Mouse (Mus musculus) E14TG2a.4 (cell line): ENCODE measurements around the gene Ccdc50.

Source experiments
- CTCF ChIP-seq: conservative IDR thresholded peaks from 2 replicates; pipeline ENCODE4 v1.5.1; 2014; ENCODE audit warnings: low read length
- NANOG ChIP-seq: IDR thresholded peaks from 2 replicates; pipeline ENCODE4 v1.6.1; 2014; ENCODE audit warnings: borderline replicate concordance, low read length, mixed read lengths
- POU5F1 ChIP-seq: IDR thresholded peaks from 2 replicates; pipeline ENCODE4 v1.6.1; 2014; ENCODE audit warnings: low read length, borderline replicate concordance

- TF ChIP-seq CTCF = no peak
- no peak for TF ChIP-seq NANOG
- TF ChIP-seq POU5F1 = no peak
Measured at GRCm38 (mm10) chr16:27349878-27350532, 38.7 kb upstream of the Ccdc50 start.
